Mouse (Mus musculus) cortical plate, adult 2 months (tissue): ENCODE measurements around the gene Ubl7. TPM values are rescaled to one million over a fixed set of nuclear protein-coding genes. Genes with fewer than 3 reads are reported as not detected.

Experiments used
- H3K27ac ChIP-seq: fragments of 200-500 bp; 2 replicates; pipeline ENCODE4 v1.5.1; 2012; ENCODE audit warnings: low read length, control low read depth, inconsistent platforms; ENCODE audit not compliant: insufficient read depth
- H3K4me1 ChIP-seq: fragments of 200-500 bp; 2 replicates; pipeline ENCODE4 v1.6.1; 2011; ENCODE audit warnings: low read length; ENCODE audit not compliant: control insufficient read depth, insufficient read depth
- H3K4me3 ChIP-seq: fragments of 200-500 bp; 2 replicates; pipeline ENCODE4 v1.5.1; 2011; ENCODE audit warnings: mild to moderate bottlenecking, low read length, control low read depth; ENCODE audit not compliant: insufficient read depth
- CTCF ChIP-seq: fragments of 200-500 bp; IDR thresholded peaks from 2 replicates; pipeline ENCODE4 v1.5.1; 2011; ENCODE audit warnings: mild to moderate bottlenecking, control low read depth, low read length; ENCODE audit not compliant: insufficient read depth; ENCODE audit errors: extremely low read depth
- POLR2A ChIP-seq: fragments of 200-500 bp; IDR thresholded peaks from 2 replicates; pipeline ENCODE4 v1.6.1; 2011; ENCODE audit warnings: mild to moderate bottlenecking, low read length, control low read depth; ENCODE audit not compliant: insufficient read depth; ENCODE audit errors: extremely low read depth
- polyA plus RNA-seq: library from polyadenylated mRNA; depleted of rRNA; stranded (reverse); fragments of >200 nt; gene quantifications from 2 replicates; pipeline ENCODE4 v1.2.3, GENCODE M21; 2012; rRNA removed

The Ubl7 gene
- polyA plus RNA-seq, 1 experiment: 144 TPM

- H3K27ac ChIP-seq: peak overlapping the region; percentile 42; the same call in 1 of the 2 replicates
- TF ChIP-seq CTCF (no peak), POLR2A (no peak)
These were observed 61.4 kb downstream of the Ubl7 start for GRCm38 (mm10) chr9:57972141-57972591.

GRCm38 (mm10) chr9:57972776-57973439 lies 62.1 kb downstream of the Ubl7 start:
- Histone ChIP-seq H3K27ac (peak overlapping the region; percentile 42; the same call in 1 of the 2 replicates), H3K4me1 (peaks cover under 1% of the 10 kb centered on the region; the same call in 1 of the 2 replicates)
- TF ChIP-seq POLR2A (no peak), CTCF (no peak)

More at GRCm38 (mm10) chr9:57972141-57972591, 61.4 kb downstream of the Ubl7 start:
- Histone ChIP-seq H3K4me3 (no peak overlapping the region), H3K4me1 (peaks cover 6% of the 10 kb centered on the region; the same call in 1 of the 2 replicates)

GRCm38 (mm10) chr9:57973440-57974066 lies 62.8 kb downstream of the Ubl7 start:
- Histone ChIP-seq H3K4me3 (no peak overlapping the region), H3K27ac (no peak overlapping the region), H3K4me1 (no peaks in the 10 kb centered on the region)
- no peak for TF ChIP-seq CTCF
- TF ChIP-seq POLR2A: no peak

More at GRCm38 (mm10) chr9:57972776-57973439, 62.1 kb downstream of the Ubl7 start:
- no peak overlapping the region for H3K4me3 ChIP-seq

DNA sequence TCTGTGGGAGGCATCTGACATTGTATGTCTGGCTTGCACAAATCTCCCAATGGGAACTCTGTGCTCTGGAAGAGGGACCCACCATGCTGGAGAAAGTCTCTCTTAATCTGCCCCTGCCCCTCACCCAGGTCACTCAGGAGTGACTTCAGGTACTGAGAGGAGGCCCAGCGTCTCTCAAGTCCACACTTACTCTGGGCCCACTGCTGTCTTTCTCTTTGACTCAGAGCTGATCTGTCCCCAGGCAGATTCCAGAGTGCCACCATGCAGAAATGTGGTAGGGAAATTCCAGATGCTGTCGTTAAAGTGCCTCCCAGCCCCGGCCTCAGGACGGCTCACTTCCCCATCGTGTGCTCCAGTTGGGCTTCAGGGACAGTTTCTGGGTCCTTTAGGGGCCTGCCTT lies 63.4 kb downstream of the Ubl7 start:
- no peaks in the 10 kb centered on the region for H3K4me1 ChIP-seq
- H3K27ac ChIP-seq: no peak overlapping the region
- TF ChIP-seq CTCF (no peak), POLR2A (no peak)
- no peak overlapping the region for H3K4me3 ChIP-seq

DNA sequence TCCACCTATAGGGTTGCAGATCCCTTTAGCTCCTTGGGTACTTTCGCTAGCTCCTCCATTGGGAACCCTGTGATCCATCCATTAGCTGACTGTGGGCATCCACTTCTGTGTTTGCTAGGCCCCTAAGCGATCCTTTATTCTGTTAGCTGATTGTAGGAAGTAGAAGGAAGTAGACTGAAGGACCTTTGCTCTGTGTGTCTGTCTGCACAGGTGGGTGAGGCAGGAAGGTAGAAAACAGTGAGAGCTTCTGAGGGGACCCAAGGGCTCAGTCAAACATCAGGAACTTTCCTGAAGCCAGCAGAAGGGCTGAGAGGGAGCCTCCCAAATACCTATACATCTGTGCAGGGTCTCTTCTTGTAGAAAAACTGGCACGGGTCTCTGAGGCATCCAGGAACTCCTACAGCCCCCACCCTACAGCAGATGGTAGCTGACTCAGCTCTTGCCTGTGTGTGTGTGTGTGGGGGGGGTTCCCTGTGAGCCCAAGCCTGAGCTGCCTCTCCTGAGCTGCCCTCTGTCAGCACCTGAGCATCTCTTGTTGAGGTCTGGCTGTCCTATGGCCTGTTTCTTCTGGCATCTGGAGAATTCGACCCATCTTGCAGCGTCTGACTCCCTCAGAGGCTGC lies 64.5 kb downstream of the Ubl7 start:
- no peak overlapping the region for H3K4me3 ChIP-seq
- TF ChIP-seq POLR2A (no peak), CTCF (no peak)
- no peaks in the 10 kb centered on the region for H3K4me1 ChIP-seq
- H3K27ac ChIP-seq: no peak overlapping the region

DNA sequence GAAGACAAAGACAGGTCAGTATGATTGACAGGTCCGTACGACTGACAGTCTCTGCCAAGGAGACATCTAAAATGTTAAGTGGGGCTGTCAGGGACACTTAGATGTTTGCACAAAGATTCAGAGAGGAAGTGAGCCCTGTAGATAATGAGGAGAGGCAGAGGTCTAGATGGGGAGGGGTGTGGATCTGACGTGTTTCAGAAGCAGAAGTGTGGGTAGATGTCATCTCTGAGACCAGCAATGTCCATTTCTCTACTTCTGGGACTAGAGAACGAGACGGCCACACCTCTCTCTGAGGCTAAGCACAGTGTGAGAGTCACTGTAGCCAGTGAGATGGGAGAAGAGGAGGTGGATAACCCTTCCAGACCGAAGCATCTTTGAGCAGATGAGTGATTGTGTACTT lies 67.2 kb downstream of the Ubl7 start:
- no peak overlapping the region for H3K27ac ChIP-seq
- H3K4me1 ChIP-seq: no peaks in the 10 kb centered on the region
- TF ChIP-seq POLR2A: no peak
- no peak for TF ChIP-seq CTCF

GRCm38 (mm10) chr9:57978858-57979257 lies 68.1 kb downstream of the Ubl7 start:
- H3K4me1 ChIP-seq: no peaks in the 10 kb centered on the region
- H3K4me3 ChIP-seq: no peak overlapping the region
- TF ChIP-seq POLR2A (no peak), CTCF (no peak)
- H3K27ac ChIP-seq: no peak overlapping the region

More for the DNA sequence above, 67.2 kb downstream of the Ubl7 start:
- H3K4me3 ChIP-seq: no peak overlapping the region

Other genes starting within 250 kb of the Ubl7 start
- gene Cyp1a2, start 227.3 kb upstream of the Ubl7 start, polyA plus RNA-seq: not detected in 2 replicates
- gene Cyp1a1, start 223.1 kb upstream of the Ubl7 start, polyA plus RNA-seq: 0.08 and 0.13 TPM in 2 replicates
- gene Edc3, start 202.4 kb upstream of the Ubl7 start, polyA plus RNA-seq: 12.2 and 13.2 TPM in 2 replicates
- 160 and 166 TPM in 2 replicates for gene Clk3, start 145.1 kb upstream of the Ubl7 start, polyA plus RNA-seq
- 7.7 and 8.5 TPM in 2 replicates for gene Arid3b, start 74.2 kb upstream of the Ubl7 start, polyA plus RNA-seq
- 147 and 154 TPM in 2 replicates for gene Sema7a, start 29.1 kb downstream of the Ubl7 start, polyA plus RNA-seq
- 8.3 and 9.0 TPM in 2 replicates for gene Cyp11a1, start 95.4 kb downstream of the Ubl7 start, polyA plus RNA-seq
- 6.8 and 9.9 TPM in 2 replicates for gene Stra6, start 152.8 kb downstream of the Ubl7 start, polyA plus RNA-seq
- 1.5 and 1.7 TPM in 2 replicates for gene Ccdc33, start 207.8 kb downstream of the Ubl7 start, polyA plus RNA-seq